Comparison of ENCODE assay signal across 8 mouse cellular contexts in the genomic region with DNA sequence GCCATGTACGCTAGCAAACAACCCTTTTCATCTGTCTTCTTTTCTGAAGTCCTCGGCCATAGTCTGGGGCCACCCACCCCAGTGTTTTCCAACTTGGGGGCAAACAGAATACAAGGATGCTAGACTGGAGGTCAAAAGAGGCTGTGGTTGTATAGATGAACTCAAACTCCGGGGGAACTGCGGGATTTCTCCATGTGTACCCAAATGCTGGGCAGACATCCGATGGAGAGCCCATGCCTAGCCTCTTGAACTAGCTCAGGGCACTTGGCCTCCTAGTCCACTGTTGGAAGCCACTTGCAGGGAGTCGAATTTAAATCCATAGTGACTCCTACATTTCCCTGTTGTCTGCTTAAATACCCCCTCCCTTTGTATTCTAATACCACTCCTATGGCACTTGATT. TPM values are rescaled to one million over a fixed set of nuclear protein-coding genes. Genes with fewer than 3 reads are reported as not detected.
A peak's percentile ranks its signal among the peaks of the same experiment; 100 is the strongest.
DNase-seq lines count a peak whose midpoint lies in the region; ATAC-seq lines count a peak whose summit lies in the region.
"Had no signal": no experiment of that assay in that cellular context is flagged by ENCODE, and none has a peak within 500 bp of the region (broad histone marks: within the 10 kb centered on the region; RNA-seq: fewer than 3 reads in every experiment).

No protein-coding gene starts in this region.

- no peaks in the 10 kb centered on the region for H3K27me3 ChIP-seq in megakaryocyte, embryonic 14.5 days (replicated peaks)
- no peaks in the 10 kb centered on the region for H3K27me3 ChIP-seq in forebrain, embryonic 15.5 days
- no peaks in the 10 kb centered on the region for H3K27me3 ChIP-seq in limb, embryonic 15.5 days
- no peaks in the 10 kb centered on the region for H3K27me3 ChIP-seq in stomach, embryonic 16.5 days (ENCODE audit: control insufficient read depth, insufficient read depth, low read length)

- peaks cover 20% of the 10 kb centered on the region for H3K36me3 ChIP-seq in megakaryocyte, embryonic 14.5 days (replicated peaks; ENCODE audit: low read length)
- H3K36me3 ChIP-seq in forebrain, embryonic 15.5 days: peaks cover 24% of the 10 kb centered on the region
- peaks cover 16% of the 10 kb centered on the region for H3K36me3 ChIP-seq in limb, embryonic 15.5 days
- 0 out of 2 replicates have a peak, but pooled peaks cover 2% of the 10 kb centered on the region for H3K36me3 ChIP-seq in stomach, embryonic 16.5 days (ENCODE audit: control insufficient read depth, insufficient read depth, low read length)

- WGBS in forebrain, embryonic 15.5 days: 39% methylated on average over 6 of the region's 6 CpGs
- whole genome bisulfite sequencing in limb, embryonic 15.5 days: 30% methylated on average over 6 of the region's 6 CpGs
- WGBS in stomach, embryonic 16.5 days: 37% methylated on average over 6 of the region's 6 CpGs

- H3K4me3 ChIP-seq in megakaryocyte, embryonic 14.5 days (replicated peaks): peak overlapping the region; percentile 94
- peak overlapping the region; percentile 66 for H3K4me3 ChIP-seq in forebrain, embryonic 15.5 days
- peak overlapping the region; percentile 60 for H3K4me3 ChIP-seq in limb, embryonic 15.5 days
- H3K4me3 ChIP-seq in stomach, embryonic 16.5 days (replicated peaks; ENCODE audit: low read length): peak overlapping the region; percentile 65

- no peak for DNase-seq in adrenal gland, adult 2 months
- no peak for DNase-seq in layer of hippocampus, adult 11-12 months (ENCODE audit: low spot score)

- no peak for ATAC-seq in megakaryocyte, adult 5-6 weeks (ENCODE audit: poor library complexity, severe bottlenecking)
- ATAC-seq in forebrain, embryonic 15.5 days (replicated peaks): no peak
- ATAC-seq in limb, embryonic 15.5 days (ENCODE audit: insufficient number of reproducible peaks, low FRiP score, low TSS enrichment, low read depth): 0 out of 2 replicates have a peak, but pooled peaks have one; percentile 3
- peak; percentile 24; the same call in 1 of the 2 replicates for ATAC-seq in stomach, embryonic 16.5 days (ENCODE audit: insufficient read depth, low FRiP score)

- H3K4me1 ChIP-seq in megakaryocyte, embryonic 14.5 days: peaks cover 20% of the 10 kb centered on the region
- peaks cover 22% of the 10 kb centered on the region for H3K4me1 ChIP-seq in forebrain, embryonic 15.5 days
- peaks cover 13% of the 10 kb centered on the region for H3K4me1 ChIP-seq in limb, embryonic 15.5 days
- peaks cover 10% of the 10 kb centered on the region; the same call in 1 of the 2 replicates for H3K4me1 ChIP-seq in stomach, embryonic 16.5 days (ENCODE audit: control insufficient read depth, insufficient read depth, low read length)

- H3K9ac ChIP-seq in forebrain, embryonic 15.5 days (replicated peaks): peak overlapping the region; percentile 37; the same call in 1 of the 2 replicates
- no peak overlapping the region for H3K9ac ChIP-seq in limb, embryonic 15.5 days
- H3K9ac ChIP-seq in stomach, embryonic 16.5 days (ENCODE audit: low read length): no peak overlapping the region

- H3K27ac ChIP-seq in forebrain, embryonic 15.5 days (replicated peaks): no peak overlapping the region
- no peak overlapping the region for H3K27ac ChIP-seq in limb, embryonic 15.5 days
- H3K27ac ChIP-seq in stomach, embryonic 16.5 days (ENCODE audit: low read length): no peak overlapping the region

- H3K9me3 ChIP-seq in megakaryocyte, embryonic 14.5 days: no peaks in the 10 kb centered on the region
- H3K9me3 ChIP-seq in forebrain, embryonic 15.5 days: no peaks in the 10 kb centered on the region
- no peaks in the 10 kb centered on the region for H3K9me3 ChIP-seq in limb, embryonic 15.5 days
- H3K9me3 ChIP-seq in stomach, embryonic 16.5 days (replicated peaks; ENCODE audit: control insufficient read depth, low read length): no peaks in the 10 kb centered on the region

- H3K4me2 ChIP-seq in forebrain, embryonic 15.5 days (replicated peaks): peak overlapping the region; percentile 63
- peak overlapping the region; percentile 54 for H3K4me2 ChIP-seq in limb, embryonic 15.5 days
- H3K4me2 ChIP-seq in stomach, embryonic 16.5 days (ENCODE audit: low read depth, low read length): peak overlapping the region; percentile 45

RNA-seq across cellular contexts. Expression of gene Zik1, which starts 0.4 kb away (rescaled TPM):
- not detected in 2 replicates for polyA plus RNA-seq in megakaryocyte, embryonic 14.5 days (2012; ENCODE audit: insufficient read depth, low replicate concordance)
- total RNA-seq in megakaryocyte, adult 5-6 weeks (2015): 0.82 and 1.5 TPM in 2 replicates
- 0.55 and 0.81 TPM in 2 replicates for total RNA-seq in megakaryocyte, adult 5-6 weeks (2017)
- polyA plus RNA-seq in forebrain, embryonic 15.5 days (2015; fragmentation: Nextera tagmentation; extraction: Ambion mirVana): 54.4 and 54.6 TPM in 2 replicates
- 8.9 and 10.9 TPM in 2 replicates for polyA plus RNA-seq in limb, embryonic 15.5 days (2015; fragmentation: Nextera tagmentation; extraction: Ambion mirVana)
- 7.7 and 7.9 TPM in 2 replicates for polyA plus RNA-seq in stomach, embryonic 16.5 days (2015; fragmentation: Nextera tagmentation; extraction: Ambion mirVana)
- total RNA-seq in adrenal gland, adult 2 months (2021): 1 to 10 TPM; 1.9 to 2.8 TPM
- polyA plus RNA-seq in adrenal gland, adult 2 months (2012; rRNA removed): 0.10 and 0.13 TPM in 2 replicates

RNA-seq across cellular contexts. Expression of gene Vmn1r67, which starts 52.4 kb away (rescaled TPM):
- polyA plus RNA-seq in megakaryocyte, embryonic 14.5 days (2012; ENCODE audit: insufficient read depth, low replicate concordance): not detected in 2 replicates
- total RNA-seq in megakaryocyte, adult 5-6 weeks (2015): not detected in 2 replicates
- total RNA-seq in megakaryocyte, adult 5-6 weeks (2017): not detected in 2 replicates
- polyA plus RNA-seq in forebrain, embryonic 15.5 days (2015; fragmentation: Nextera tagmentation; extraction: Ambion mirVana): not detected in 2 replicates
- polyA plus RNA-seq in limb, embryonic 15.5 days (2015; fragmentation: Nextera tagmentation; extraction: Ambion mirVana): not detected in 2 replicates
- polyA plus RNA-seq in stomach, embryonic 16.5 days (2015; fragmentation: Nextera tagmentation; extraction: Ambion mirVana): not detected in 2 replicates
- total RNA-seq in adrenal gland, adult 2 months (2021): not detected
- not detected in 2 replicates for polyA plus RNA-seq in adrenal gland, adult 2 months (2012; rRNA removed)
- total RNA-seq: common myeloid progenitor, adult 5-6 weeks had no signal

Comparison
In these comparisons a context has a peak if more than half of its experiments do, and no peak if none do; other contexts are left out.
1. ATAC-seq: peak in limb, embryonic 15.5 days (single experiment) and stomach, embryonic 16.5 days (single experiment); none in megakaryocyte, adult 5-6 weeks (single experiment) and forebrain, embryonic 15.5 days (single experiment).
2. Peak in every context shown above with its lines, with median percentiles within 50 percentile points of each other: H3K4me3 ChIP-seq and H3K4me2 ChIP-seq.